Mouse (Mus musculus) layer of hippocampus, postnatal 25 days (tissue): ENCODE data around the gene Dnaja3. TPM values are rescaled to one million over a fixed set of nuclear protein-coding genes. Genes with fewer than 3 reads are reported as not detected.
A peak's percentile ranks its signal among the peaks of the same experiment; 100 is the strongest.

Experiments
- DNase-seq, 2 experiments: peaks; one replicate each; pipeline ENCODE4 v3.0.0; 2022; ENCODE audit warnings: mixed read lengths in 2 of 2, low spot score in 1 of 2; ENCODE audit errors: extremely low spot score in 1 of 2
- total RNA-seq, 2 experiments: library from RNA; stranded (reverse); gene quantifications; 2 replicates each; pipeline ENCODE4 v1.2.3; 2021

The Dnaja3 gene
- total RNA-seq, 2 experiments from 2014 or later: 62.5 to 71.8 TPM

- DNase-seq: no peak
Measured at GRCm38 (mm10) chr16:4641119-4641838, 1.5 kb downstream of the Dnaja3 start.

- no peak for DNase-seq
Measured at GRCm38 (mm10) chr16:4642190-4642589, 2.4 kb downstream of the Dnaja3 start.

GRCm38 (mm10) chr16:4642937-4643336 is 3.1 kb downstream of the Dnaja3 start:
- DNase-seq: no peak

GRCm38 (mm10) chr16:4643670-4644419 is 4.1 kb downstream of the Dnaja3 start:
- peak; percentile 60 to 64 for DNase-seq

GRCm38 (mm10) chr16:4645867-4646266 is 6.1 kb downstream of the Dnaja3 start:
- DNase-seq: no peak

GRCm38 (mm10) chr16:4646831-4647230 is 7.0 kb downstream of the Dnaja3 start:
- DNase-seq: no peak

GRCm38 (mm10) chr16:4647651-4648141 is 7.9 kb downstream of the Dnaja3 start:
- no peak for DNase-seq

- no peak for DNase-seq
Measured at GRCm38 (mm10) chr16:4648416-4649023, 8.7 kb downstream of the Dnaja3 start.

- DNase-seq: no peak
Measured at GRCm38 (mm10) chr16:4649211-4649610, 9.4 kb downstream of the Dnaja3 start.

GRCm38 (mm10) chr16:4649692-4650091 is 9.9 kb downstream of the Dnaja3 start:
- no peak for DNase-seq

- no peak for DNase-seq
Measured at GRCm38 (mm10) chr16:4650161-4650560, 10.4 kb downstream of the Dnaja3 start.

GRCm38 (mm10) chr16:4651081-4651480 is 11.3 kb downstream of the Dnaja3 start:
- no peak for DNase-seq

- no peak for DNase-seq
Measured at GRCm38 (mm10) chr16:4651624-4652023, 11.8 kb downstream of the Dnaja3 start.

GRCm38 (mm10) chr16:4652707-4653416 is 13.1 kb downstream of the Dnaja3 start:
- DNase-seq: no peak

- no peak for DNase-seq
Measured at GRCm38 (mm10) chr16:4654706-4655105, 14.9 kb downstream of the Dnaja3 start.

- peak in 1 of 2 experiments; percentile 29 for DNase-seq
Measured at GRCm38 (mm10) chr16:4655251-4655734, 15.5 kb downstream of the Dnaja3 start.

GRCm38 (mm10) chr16:4655764-4656570 is 16.2 kb downstream of the Dnaja3 start:
- no peak for DNase-seq

GRCm38 (mm10) chr16:4656571-4657081 is 16.8 kb downstream of the Dnaja3 start:
- DNase-seq: no peak

- no peak for DNase-seq
Measured at GRCm38 (mm10) chr16:4658781-4659245, 19.0 kb downstream of the Dnaja3 start.
